Comparison of ENCODE assay signal across 28 mouse cellular contexts in the genomic region with DNA sequence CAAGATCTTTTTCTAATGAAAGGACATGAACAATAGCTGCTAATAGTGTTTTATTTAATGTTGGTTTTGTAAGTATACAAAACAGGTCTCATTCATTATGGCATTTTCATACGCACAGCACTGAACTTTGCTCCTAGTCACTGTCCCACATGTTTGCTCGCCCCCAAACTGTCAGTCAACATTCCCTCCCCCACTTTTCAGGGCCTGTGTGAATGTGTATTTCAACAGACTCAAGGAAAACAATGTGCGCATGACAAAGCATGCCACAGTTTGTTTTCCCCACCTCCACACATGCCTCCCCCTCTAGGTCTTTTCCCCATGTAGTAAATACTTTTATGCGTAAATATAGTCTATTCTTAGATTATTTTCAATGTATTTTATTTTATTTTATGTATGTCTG. TPM values are rescaled to one million over a fixed set of nuclear protein-coding genes. Genes with fewer than 3 reads are reported as not detected.
DNase-seq lines count a peak whose midpoint lies in the region; ATAC-seq and TF ChIP-seq lines count a peak whose summit lies in the region.
"Had no signal": no experiment of that assay in that cellular context is flagged by ENCODE, and none has a peak within 500 bp of the region (broad histone marks: within the 10 kb centered on the region; RNA-seq: fewer than 3 reads in every experiment).

No protein-coding gene starts in this region.

- H3K4me3 ChIP-seq in liver, adult 2 months (ENCODE audit: insufficient read depth, low read depth, low read length) = no peak overlapping the region
- no peak overlapping the region for H3K4me3 ChIP-seq in liver, embryonic 14.5 days (ENCODE audit: insufficient read depth in 1 of 2, low read depth in 2 of 2, low read length in 2 of 2)
- H3K4me3 ChIP-seq in liver, postnatal 0 days (ENCODE audit: low read depth, low read length) = no peak overlapping the region
- no peak overlapping the region for H3K4me3 ChIP-seq in left cerebral cortex, adult 2 months
- H3K4me3 ChIP-seq: embryonic facial prominence, embryonic 10.5 days; embryonic facial prominence, embryonic 13.5 days; erythroblast, embryonic 14.5 days; forebrain, embryonic 12.5 days; forebrain, embryonic 15.5 days; heart, adult 2 months; heart, embryonic 10.5 days; heart, embryonic 13.5 days; hindbrain, embryonic 12.5 days; hindbrain, embryonic 15.5 days had no signal

- no peaks in the 10 kb centered on the region for H3K79me2 ChIP-seq in liver, adult 2 months (ENCODE audit: control insufficient read depth, insufficient read depth, low read length)

- peak; percentile 22 for DNase-seq in Muller cell, postnatal 12 days (ENCODE audit: inconsistent ontology term)
- peak; percentile 56 for DNase-seq in liver, adult 2 months (ENCODE audit: extremely low read depth, low read depth, low spot score)
- no peak for DNase-seq in liver, embryonic 14.5 days (ENCODE audit: low read depth in 3 of 3, low spot score in 3 of 3)
- peak; percentile 26 for DNase-seq in liver, postnatal 0 days
- DNase-seq in layer of hippocampus, adult 18-20 months (ENCODE audit: low spot score in 2 of 2) = no peak
- DNase-seq in left cerebral cortex, adult 2 months (ENCODE audit: extremely low spot score in 1 of 2, low spot score in 2 of 2) = no peak
- DNase-seq: adrenal gland, adult 8-10 months; adrenal gland, postnatal 25 days; cerebellum, adult 11-12 months; cerebellum, adult 8-10 months; cerebellum, postnatal 10 days; cerebellum, postnatal 36 days; embryo, embryonic 11 days; gastrocnemius, postnatal 10 days; gastrocnemius, postnatal 36 days; heart, adult 2 months; heart, postnatal 14 days had no signal

- no peak overlapping the region for H3K4me2 ChIP-seq in liver, embryonic 14.5 days (ENCODE audit: low read depth)
- no peak overlapping the region for H3K4me2 ChIP-seq in liver, postnatal 0 days (ENCODE audit: low read depth, low read length)
- H3K4me2 ChIP-seq: embryonic facial prominence, embryonic 13.5 days; forebrain, embryonic 12.5 days; forebrain, embryonic 15.5 days; heart, embryonic 13.5 days; hindbrain, embryonic 12.5 days; hindbrain, embryonic 15.5 days had no signal

- no peaks in the 10 kb centered on the region for H3K9me3 ChIP-seq in liver, embryonic 14.5 days (ENCODE audit: control insufficient read depth, low read length)
- no peaks in the 10 kb centered on the region for H3K9me3 ChIP-seq in liver, postnatal 0 days (ENCODE audit: low read length)
- H3K9me3 ChIP-seq: embryonic facial prominence, embryonic 10.5 days; embryonic facial prominence, embryonic 13.5 days; forebrain, embryonic 12.5 days; forebrain, embryonic 15.5 days; heart, embryonic 10.5 days; heart, embryonic 13.5 days; hindbrain, embryonic 12.5 days; hindbrain, embryonic 15.5 days had no signal

- intact Hi-C loops in left cerebral cortex, adult 2 months (cut with DNase I) = no loop called here

- TF ChIP-seq POLR2A in liver, adult 2 months (IDR thresholded peaks at IDR 0.05; ENCODE audit: extremely low read depth, insufficient read depth, low read length) = no peak

- no peak for TF ChIP-seq EP300 in liver, embryonic 14.5 days (IDR thresholded peaks at IDR 0.05; ENCODE audit: low read depth)
- TF ChIP-seq EP300 in liver, postnatal 0 days (IDR thresholded peaks at IDR 0.05; ENCODE audit: low read depth) = peak; percentile 29; the same call in 1 of the 2 replicates

- H3K27ac ChIP-seq in liver, adult 2 months (replicated peaks; ENCODE audit: insufficient read depth, low read depth, low read length) = no peak overlapping the region
- H3K27ac ChIP-seq in liver, embryonic 14.5 days = peak overlapping the region; percentile 4; the same call in 1 of the 2 replicates
- peak overlapping the region; percentile 86 for H3K27ac ChIP-seq in liver, postnatal 0 days (ENCODE audit: low read depth)
- H3K27ac ChIP-seq in left cerebral cortex, adult 2 months = no peak overlapping the region
- H3K27ac ChIP-seq: embryonic facial prominence, embryonic 10.5 days; embryonic facial prominence, embryonic 13.5 days; forebrain, embryonic 12.5 days; forebrain, embryonic 15.5 days; heart, adult 2 months; heart, embryonic 10.5 days; heart, embryonic 13.5 days; hindbrain, embryonic 12.5 days; hindbrain, embryonic 15.5 days had no signal

- H3K27me3 ChIP-seq in liver, adult 2 months (ENCODE audit: control insufficient read depth, insufficient read depth, low read length) = no peaks in the 10 kb centered on the region
- H3K27me3 ChIP-seq in liver, embryonic 14.5 days (ENCODE audit: control insufficient read depth, insufficient read depth, low read length) = no peaks in the 10 kb centered on the region
- H3K27me3 ChIP-seq in liver, postnatal 0 days (ENCODE audit: insufficient read depth, low read length) = no peaks in the 10 kb centered on the region
- H3K27me3 ChIP-seq: embryonic facial prominence, embryonic 13.5 days; forebrain, embryonic 12.5 days; forebrain, embryonic 15.5 days; heart, embryonic 13.5 days; hindbrain, embryonic 12.5 days; hindbrain, embryonic 15.5 days had no signal

- ATAC-seq in liver, embryonic 14.5 days (ENCODE audit: insufficient read depth) = peak; percentile 37; the same call in 1 of the 2 replicates
- peak; percentile 84 for ATAC-seq in liver, postnatal 0 days
- ATAC-seq: activated CD4-positive, CD25-positive, alpha-beta regulatory T cell, adult 4 months; CD4-positive, CD25-positive, alpha-beta regulatory T cell, adult 4 months; forebrain, embryonic 15.5 days had no signal

- H3K36me3 ChIP-seq in liver, adult 2 months (ENCODE audit: control insufficient read depth, insufficient read depth, low read length) = peaks cover 33% of the 10 kb centered on the region
- H3K36me3 ChIP-seq in liver, embryonic 14.5 days (replicated peaks; ENCODE audit: control insufficient read depth, insufficient read depth, low read depth) = peaks cover 17% of the 10 kb centered on the region
- H3K36me3 ChIP-seq in liver, postnatal 0 days (replicated peaks; ENCODE audit: insufficient read depth, low read length) = peaks cover 27% of the 10 kb centered on the region

- H3K9ac ChIP-seq in liver, adult 2 months (ENCODE audit: low read depth, low read length) = no peak overlapping the region
- H3K9ac ChIP-seq in liver, embryonic 14.5 days (replicated peaks) = no peak overlapping the region
- no peak overlapping the region for H3K9ac ChIP-seq in liver, postnatal 0 days (replicated peaks)
- H3K9ac ChIP-seq: embryonic facial prominence, embryonic 13.5 days; forebrain, embryonic 12.5 days; forebrain, embryonic 15.5 days; heart, embryonic 13.5 days; hindbrain, embryonic 12.5 days; hindbrain, embryonic 15.5 days had no signal

- H3K4me1 ChIP-seq in liver, adult 2 months (ENCODE audit: control insufficient read depth, insufficient read depth, low read length) = peaks cover 5% of the 10 kb centered on the region
- H3K4me1 ChIP-seq in liver, embryonic 14.5 days (replicated peaks; ENCODE audit: control insufficient read depth in 2 of 2, insufficient read depth in 2 of 2, low read length in 1 of 2) = no peaks in the 10 kb centered on the region; a peak in 1 of 4 replicates
- H3K4me1 ChIP-seq in liver, postnatal 0 days (ENCODE audit: insufficient read depth) = 0 out of 2 replicates have a peak, but pooled peaks cover 3% of the 10 kb centered on the region
- H3K4me1 ChIP-seq: embryonic facial prominence, embryonic 10.5 days; embryonic facial prominence, embryonic 13.5 days; forebrain, embryonic 12.5 days; forebrain, embryonic 15.5 days; heart, embryonic 10.5 days; heart, embryonic 13.5 days; hindbrain, embryonic 12.5 days; hindbrain, embryonic 15.5 days had no signal

- WGBS in liver, adult 2 months = 29% methylated on average over 4 of the region's 4 CpGs
- WGBS in liver, embryonic 14.5 days (ENCODE audit: insufficient replicate concordance) = 81% methylated on average over 4 of the region's 4 CpGs
- whole genome bisulfite sequencing in liver, postnatal 0 days (ENCODE audit: insufficient replicate concordance) = 72% methylated on average over 4 of the region's 4 CpGs

- TF ChIP-seq CTCF in liver, adult 2 months (IDR thresholded peaks at IDR 0.05; ENCODE audit: low read depth, low read length) = no peak
- TF ChIP-seq CTCF in liver, embryonic 14.5 days (IDR thresholded peaks at IDR 0.05; ENCODE audit: low read depth) = no peak
- TF ChIP-seq CTCF in liver, postnatal 0 days (IDR thresholded peaks at IDR 0.05; ENCODE audit: low read depth) = no peak
- no peak for TF ChIP-seq CTCF in left cerebral cortex, adult 2 months (IDR thresholded peaks at IDR 0.05)

RNA-seq across cellular contexts. Expression of a gene that starts 14.9 kb away (rescaled TPM):
- total RNA-seq in liver, adult 2 months (2014; rRNA removed) = 70.2 and 86.3 TPM in 2 replicates
- 98.6 and 102 TPM in 2 replicates for polyA plus RNA-seq in liver, adult 2 months (2012; rRNA removed)
- polyA plus RNA-seq in liver, embryonic 14.5 days (2012; rRNA removed) = 27.0 and 32.1 TPM in 2 replicates
- 65.1 and 65.2 TPM in 2 replicates for polyA plus RNA-seq in liver, embryonic 14.5 days (2014; fragmentation: Nextera tagmentation; extraction: Ambion mirVana)
- polyA plus RNA-seq in liver, postnatal 0 days (2015; fragmentation: Nextera tagmentation; extraction: Ambion mirVana) = 119 and 134 TPM in 2 replicates
- 10 to 100 TPM; 27.2 to 27.3 TPM for total RNA-seq in layer of hippocampus, adult 18-20 months (2021)
- total RNA-seq in left cerebral cortex, adult 2 months (2021) = 10 to 100 TPM; 20.8 to 23.3 TPM

RNA-seq across cellular contexts. Expression of a gene that starts 24.4 kb away (rescaled TPM):
- total RNA-seq in liver, adult 2 months (2014; rRNA removed) = 12.4 and 17.1 TPM in 2 replicates
- 15.9 and 24.6 TPM in 2 replicates for polyA plus RNA-seq in liver, adult 2 months (2012; rRNA removed)
- polyA plus RNA-seq in liver, embryonic 14.5 days (2012; rRNA removed) = 4.0 and 8.7 TPM in 2 replicates
- 41.8 and 45.7 TPM in 2 replicates for polyA plus RNA-seq in liver, embryonic 14.5 days (2014; fragmentation: Nextera tagmentation; extraction: Ambion mirVana)
- polyA plus RNA-seq in liver, postnatal 0 days (2015; fragmentation: Nextera tagmentation; extraction: Ambion mirVana) = 40.3 and 44.2 TPM in 2 replicates
- 10 to 100 TPM; 36.3 to 39.3 TPM for total RNA-seq in layer of hippocampus, adult 18-20 months (2021)
- 10 to 100 TPM; 37.7 to 42.4 TPM for total RNA-seq in left cerebral cortex, adult 2 months (2021)

Comparison
In these comparisons a context has a peak if more than half of its experiments do, and no peak if none do; other contexts are left out.
1. DNase-seq: peak in Muller cell, postnatal 12 days (single experiment), liver, adult 2 months (single experiment) and liver, postnatal 0 days (single experiment); none in liver, embryonic 14.5 days (0 of 3), layer of hippocampus, adult 18-20 months (0 of 2) and left cerebral cortex, adult 2 months (0 of 2).
2. H3K27ac ChIP-seq: peak in liver, embryonic 14.5 days (single experiment) and liver, postnatal 0 days (single experiment); none in liver, adult 2 months (single experiment) and left cerebral cortex, adult 2 months (single experiment).